8 mouse cellular contexts compared by ENCODE assay signal in genomic region chr7:47081277-47081676, GRCm38 (mm10). TPM values are rescaled to one million over a fixed set of nuclear protein-coding genes. Genes with fewer than 3 reads are reported as not detected.
DNase-seq lines count a peak whose midpoint lies in the region; ATAC-seq and TF ChIP-seq lines count a peak whose summit lies in the region.

No protein-coding gene starts in this region.

- H3K27me3 ChIP-seq in C2C12 (ENCODE audit: control insufficient read depth, insufficient read depth, insufficient read length), result no peaks in the 10 kb centered on the region
- no peaks in the 10 kb centered on the region for H3K27me3 ChIP-seq in lung, embryonic 14.5 days (ENCODE audit: insufficient read depth, low read length)

- H3K27ac ChIP-seq in lung, embryonic 14.5 days (ENCODE audit: low read depth), result no peak overlapping the region

- H3K4me3 ChIP-seq in C2C12 (ENCODE audit: insufficient read depth, poor library complexity, severe bottlenecking), result no peak overlapping the region
- no peak overlapping the region for H3K4me3 ChIP-seq in lung, embryonic 14.5 days (ENCODE audit: low read depth, low read length)

- TF ChIP-seq CTCF in C2C12 (IDR thresholded peaks at IDR 0.05; ENCODE audit: control insufficient read depth, insufficient read depth, insufficient read length), result peak; percentile 73
- TF ChIP-seq CTCF in lung, embryonic 14.5 days (IDR thresholded peaks at IDR 0.05; ENCODE audit: low read depth), result peak; percentile 98

- no peaks in the 10 kb centered on the region for H3K36me3 ChIP-seq in C2C12 (ENCODE audit: control insufficient read depth, insufficient read depth)
- no peaks in the 10 kb centered on the region for H3K36me3 ChIP-seq in lung, embryonic 14.5 days (ENCODE audit: insufficient read depth)

- no peaks in the 10 kb centered on the region for H3K79me2 ChIP-seq in C2C12 (ENCODE audit: control insufficient read depth, insufficient read depth)

- ATAC-seq in lung, embryonic 14.5 days (ENCODE audit: insufficient read depth), result peak; percentile 61; the same call in 1 of the 2 replicates

- H3K79me3 ChIP-seq in C2C12 (ENCODE audit: low read depth), result no peaks in the 10 kb centered on the region

- DNase-seq in adrenal gland, adult (ENCODE audit: inconsistent age in 2 of 2, low spot score in 1 of 2), result peak; percentile 80 to 93
- peak; percentile 64 for DNase-seq in embryo, embryonic 11 days
- peak; percentile 52 to 72 for DNase-seq in heart, adult 9 months (ENCODE audit: low spot score in 2 of 2)
- peak; percentile 90 for DNase-seq in kidney, postnatal 10 days
- peak; percentile 92 for DNase-seq in lung, embryonic 14.5 days
- DNase-seq in ovary, postnatal 14 days (ENCODE audit: low spot score), result peak; percentile 68
- DNase-seq in thymus, postnatal 14 days, result peak; percentile 73

- no peaks in the 10 kb centered on the region for H3K9me3 ChIP-seq in lung, embryonic 14.5 days (ENCODE audit: low read depth, low read length)

- peak overlapping the region; percentile 7 for H3ac ChIP-seq in C2C12 (ENCODE audit: control insufficient read depth, insufficient read length, low read depth)

- H3K9ac ChIP-seq in lung, embryonic 14.5 days, result no peak overlapping the region

- 18% methylated on average over 6 of the region's 6 CpGs for WGBS in lung, embryonic 14.5 days

- peak overlapping the region; percentile 18; the same call in 1 of the 2 replicates for H3K4me2 ChIP-seq in lung, embryonic 14.5 days

- H3K4me1 ChIP-seq in lung, embryonic 14.5 days (ENCODE audit: insufficient read depth), result no peaks in the 10 kb centered on the region

TF ChIP-seq in C2C12, 6 proteins besides CTCF, POLR2A, EP300 and RAD21:
- TF ChIP-seq MYOD1 (IDR thresholded peaks at IDR 0.05; ENCODE audit: control insufficient read depth, insufficient read length, low read depth) (no peak), MYOG (IDR thresholded peaks at IDR 0.05; ENCODE audit: control insufficient read depth, extremely low read depth, insufficient read length) (no peak), MAX (IDR thresholded peaks at IDR 0.05) (no peak), CEBPB (IDR thresholded peaks at IDR 0.05; ENCODE audit: low read depth) (no peak), USF1 (IDR thresholded peaks at IDR 0.05; ENCODE audit: low read depth) (no peak), FOSL1 (IDR thresholded peaks at IDR 0.05; ENCODE audit: insufficient read depth, low read length, poor library complexity, severe bottlenecking) (no peak)
TF ChIP-seq in C2C12: peak in this region for 0.

RNA-seq across cellular contexts. Expression of gene Tmem86a, which starts 30.9 kb away (rescaled TPM):
- 6.8 TPM for polyA plus RNA-seq in C2C12 (2012; fragmentation: generic; extraction: Trizol)
- polyA plus RNA-seq in lung, embryonic 14.5 days (2014; fragmentation: Nextera tagmentation; extraction: Ambion mirVana), result 31.9 and 32.1 TPM in 2 replicates

RNA-seq across cellular contexts. Expression of gene Ptpn5, which starts 52.2 kb away (rescaled TPM):
- polyA plus RNA-seq in C2C12 (2012; fragmentation: generic; extraction: Trizol), result 0.16 TPM
- polyA plus RNA-seq in lung, embryonic 14.5 days (2014; fragmentation: Nextera tagmentation; extraction: Ambion mirVana), result 6.9 and 7.0 TPM in 2 replicates
